In genomic region chr10:8259716-8260115, GRCm38 (mm10) we compare ENCODE assay signal across 17 mouse cellular contexts.
DNase-seq lines count a peak whose midpoint lies in the region; ATAC-seq and TF ChIP-seq lines count a peak whose summit lies in the region.
"Had no signal": no experiment of that assay in that cellular context is flagged by ENCODE, and none has a peak within 500 bp of the region (broad histone marks: within the 10 kb centered on the region; RNA-seq: fewer than 3 reads in every experiment).

No protein-coding gene starts in this region.

- no peak overlapping the region for H3K9ac ChIP-seq in embryonic facial prominence, embryonic 14.5 days (ENCODE audit: low read depth, low read length)
- no peak overlapping the region for H3K9ac ChIP-seq in kidney, embryonic 16.5 days (replicated peaks; ENCODE audit: low read length)
- H3K9ac ChIP-seq: hindbrain, embryonic 15.5 days; liver, embryonic 15.5 days had no signal

- no peak overlapping the region for H3K27ac ChIP-seq in embryonic facial prominence, embryonic 14.5 days (replicated peaks; ENCODE audit: low read depth, low read length)
- no peak overlapping the region for H3K27ac ChIP-seq in embryonic facial prominence, embryonic 10.5 days (replicated peaks)
- peak overlapping the region; percentile 21 for H3K27ac ChIP-seq in embryonic fibroblast, embryonic 13.5 days (ENCODE audit: insufficient read depth, low read length)
- peak overlapping the region; percentile 13; the same call in 1 of the 2 replicates for H3K27ac ChIP-seq in kidney, embryonic 16.5 days (ENCODE audit: low read length)
- H3K27ac ChIP-seq: hindbrain, embryonic 15.5 days; liver, embryonic 15.5 days had no signal

- no peak for TF ChIP-seq POLR2A in embryonic fibroblast, embryonic 13.5 days (IDR thresholded peaks at IDR 0.05; ENCODE audit: low read depth, low read length)

- H3K9me3 ChIP-seq in embryonic facial prominence, embryonic 14.5 days (ENCODE audit: control insufficient read depth, low read length), result no peaks in the 10 kb centered on the region
- no peaks in the 10 kb centered on the region for H3K9me3 ChIP-seq in embryonic facial prominence, embryonic 10.5 days
- no peaks in the 10 kb centered on the region for H3K9me3 ChIP-seq in kidney, embryonic 16.5 days (ENCODE audit: low read length)
- H3K9me3 ChIP-seq: hindbrain, embryonic 15.5 days; liver, embryonic 15.5 days had no signal

- WGBS in embryonic facial prominence, embryonic 14.5 days, result 39% methylated on average over 4 of the region's 4 CpGs
- 69% methylated on average over 4 of the region's 4 CpGs for WGBS in embryonic facial prominence, embryonic 10.5 days
- WGBS in kidney, embryonic 16.5 days, result 9% methylated on average over 4 of the region's 4 CpGs

- intact Hi-C loops in left cerebral cortex, postnatal 10 days (cut with DNase I), result no loop called here

- no peaks in the 10 kb centered on the region for H3K27me3 ChIP-seq in embryonic facial prominence, embryonic 14.5 days (replicated peaks; ENCODE audit: control insufficient read depth, insufficient read depth, low read length)
- no peaks in the 10 kb centered on the region for H3K27me3 ChIP-seq in embryonic facial prominence, embryonic 10.5 days (replicated peaks; ENCODE audit: low read depth, poor library complexity, severe bottlenecking)
- no peaks in the 10 kb centered on the region for H3K27me3 ChIP-seq in kidney, embryonic 16.5 days (ENCODE audit: insufficient read depth, low read length)
- H3K27me3 ChIP-seq: hindbrain, embryonic 15.5 days; liver, embryonic 15.5 days had no signal

- no peak for ATAC-seq in embryonic facial prominence, embryonic 14.5 days (ENCODE audit: low read depth)
- peak; percentile 90 for ATAC-seq in kidney, embryonic 16.5 days (ENCODE audit: low FRiP score, low TSS enrichment)

- no peak for TF ChIP-seq CTCF in embryonic fibroblast, embryonic 13.5 days (IDR thresholded peaks at IDR 0.05; ENCODE audit: borderline replicate concordance, insufficient read depth, low read length)

- H3K4me3 ChIP-seq in embryonic facial prominence, embryonic 14.5 days (ENCODE audit: low read depth, low read length), result no peak overlapping the region
- no peak overlapping the region for H3K4me3 ChIP-seq in embryonic facial prominence, embryonic 10.5 days
- H3K4me3 ChIP-seq in embryonic fibroblast, embryonic 13.5 days (ENCODE audit: insufficient read depth, low read length), result no peak overlapping the region
- no peak overlapping the region for H3K4me3 ChIP-seq in kidney, embryonic 16.5 days (ENCODE audit: low read length)
- H3K4me3 ChIP-seq: erythroblast, embryonic 14.5 days; hindbrain, embryonic 15.5 days; liver, embryonic 15.5 days; megakaryocyte, embryonic 14.5 days had no signal

- H3K4me2 ChIP-seq in embryonic facial prominence, embryonic 14.5 days (ENCODE audit: low read depth, low read length), result no peak overlapping the region
- no peak overlapping the region for H3K4me2 ChIP-seq in kidney, embryonic 16.5 days (replicated peaks; ENCODE audit: low read depth, low read length)
- H3K4me2 ChIP-seq: hindbrain, embryonic 15.5 days; liver, embryonic 15.5 days had no signal

- no peaks in the 10 kb centered on the region for H3K36me3 ChIP-seq in embryonic facial prominence, embryonic 14.5 days (ENCODE audit: control insufficient read depth, insufficient read depth, low read length)
- no peaks in the 10 kb centered on the region for H3K36me3 ChIP-seq in embryonic facial prominence, embryonic 10.5 days (replicated peaks)
- no peaks in the 10 kb centered on the region for H3K36me3 ChIP-seq in kidney, embryonic 16.5 days (ENCODE audit: insufficient read depth, low read length)
- H3K36me3 ChIP-seq: hindbrain, embryonic 15.5 days; liver, embryonic 15.5 days had no signal

- H3K4me1 ChIP-seq in embryonic facial prominence, embryonic 14.5 days (ENCODE audit: control insufficient read depth, insufficient read depth, low read length), result no peaks in the 10 kb centered on the region
- H3K4me1 ChIP-seq in embryonic facial prominence, embryonic 10.5 days, result peaks cover 6% of the 10 kb centered on the region; the same call in 1 of the 2 replicates
- H3K4me1 ChIP-seq in embryonic fibroblast, embryonic 13.5 days (ENCODE audit: control insufficient read depth, insufficient read depth, low read length), result peaks cover 4% of the 10 kb centered on the region
- H3K4me1 ChIP-seq in kidney, embryonic 16.5 days (ENCODE audit: insufficient read depth, low read length), result peaks cover 12% of the 10 kb centered on the region
- H3K4me1 ChIP-seq: hindbrain, embryonic 15.5 days; megakaryocyte, embryonic 14.5 days had no signal

- DNase-seq in embryonic facial prominence, embryonic 14.5 days (ENCODE audit: low spot score), result peak; percentile 19
- no peak for DNase-seq in embryonic facial prominence, embryonic 10.5 days (ENCODE audit: low spot score)
- peak; percentile 25 for DNase-seq in 3T3-L1 (ENCODE audit: low read depth, low spot score)
- DNase-seq in frontal cortex, postnatal 36 days (ENCODE audit: low spot score in 2 of 2), result no peak
- no peak for DNase-seq in spleen, adult 18-20 months
- no peak for DNase-seq in left cerebral cortex, postnatal 10 days (ENCODE audit: extremely low spot score in 1 of 2, low spot score in 2 of 2)
- DNase-seq: adrenal gland, postnatal 36 days; cerebellum, postnatal 36 days; heart, adult 11 months; heart, postnatal 10 days; thymus, adult 18-20 months had no signal

Comparison
In these comparisons a context has a peak if more than half of its experiments do, and no peak if none do; other contexts are left out.
1. DNase-seq: peak in embryonic facial prominence, embryonic 14.5 days (single experiment) and 3T3-L1 (single experiment); none in embryonic facial prominence, embryonic 10.5 days (single experiment), frontal cortex, postnatal 36 days (0 of 2), spleen, adult 18-20 months (0 of 2) and left cerebral cortex, postnatal 10 days (0 of 2).
2. H3K27ac ChIP-seq: peak in embryonic fibroblast, embryonic 13.5 days (single experiment) and kidney, embryonic 16.5 days (single experiment); none in embryonic facial prominence, embryonic 14.5 days (single experiment) and embryonic facial prominence, embryonic 10.5 days (single experiment).